ENCODE assay signal across 11 mouse cellular contexts in the genomic region with DNA sequence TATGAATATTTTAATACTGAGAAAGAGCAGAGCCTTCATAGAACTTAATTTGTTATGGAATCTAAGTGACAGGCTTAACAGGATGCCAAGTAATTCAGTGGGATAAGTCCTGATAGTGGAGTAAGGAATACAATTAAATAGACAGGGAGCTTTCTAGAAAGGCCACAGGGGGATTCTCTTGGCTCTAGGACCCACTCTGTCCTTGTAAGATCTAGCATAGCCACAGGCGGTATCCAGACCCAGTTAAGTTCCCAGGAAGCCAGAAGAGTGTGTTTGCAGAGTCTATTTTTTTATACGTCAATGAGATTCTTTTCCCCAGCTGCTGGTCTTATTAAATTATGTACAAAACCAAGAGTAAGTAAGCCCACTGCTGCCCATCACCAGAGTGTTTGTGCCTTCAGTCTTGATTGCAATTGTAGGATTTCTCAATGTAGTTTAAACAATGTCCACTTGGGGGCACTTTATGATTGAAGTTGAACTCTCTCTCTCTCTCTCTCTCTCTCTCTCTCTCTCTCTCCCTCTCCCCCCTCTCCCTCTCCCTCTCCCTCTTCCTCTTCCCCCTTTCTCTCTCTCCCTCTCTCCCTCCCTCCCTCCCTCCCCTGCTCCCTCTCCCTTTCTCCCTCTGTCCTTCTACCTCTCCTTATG. TPM values are rescaled to one million over a fixed set of nuclear protein-coding genes. Genes with fewer than 3 reads are reported as not detected.
DNase-seq lines count a peak whose midpoint lies in the region; ATAC-seq and TF ChIP-seq lines count a peak whose summit lies in the region.
"Had no signal": no experiment of that assay in that cellular context is flagged by ENCODE, and none has a peak within 500 bp of the region (broad histone marks: within the 10 kb centered on the region; RNA-seq: fewer than 3 reads in every experiment).

No protein-coding gene starts in this region.

- TF ChIP-seq POLR2A in CH12.LX (IDR thresholded peaks at IDR 0.05; ENCODE audit: low read depth, low read length): no peak

- peak; percentile 58 for TF ChIP-seq RAD21 in CH12.LX (IDR thresholded peaks at IDR 0.05; ENCODE audit: low read depth, low read length)

- TF ChIP-seq CTCF in intestine, postnatal 0 days (IDR thresholded peaks at IDR 0.05; ENCODE audit: low read depth): peak; percentile 56
- peak; percentile 15 to 69; a peak in 2 of 4 replicates for TF ChIP-seq CTCF in CH12.LX (conservative IDR thresholded peaks at IDR 0.05 in 1 of 2, IDR thresholded peaks at IDR 0.05 in 1 of 2; ENCODE audit: low read depth in 2 of 2, low read length in 2 of 2)

- H3K27me3 ChIP-seq in intestine, postnatal 0 days (replicated peaks; ENCODE audit: control insufficient read depth, insufficient read depth, low read length): no peaks in the 10 kb centered on the region
- H3K27me3 ChIP-seq in intestine, embryonic 16.5 days (replicated peaks; ENCODE audit: control insufficient read depth, insufficient read depth, low read length): no peaks in the 10 kb centered on the region
- peaks cover 4% of the 10 kb centered on the region for H3K27me3 ChIP-seq in CH12.LX (replicated peaks)
- H3K27me3 ChIP-seq in hindbrain, embryonic 15.5 days: peaks cover 10% of the 10 kb centered on the region

- dilution Hi-C loops in CH12.LX (cut with MboI; ENCODE audit: extremely low pct_ligation_motif_present, extremely low pct_unique_long_range_greater_than_20kb, low sequenced_read_pairs): no loop called here

- no peaks in the 10 kb centered on the region for H3K4me1 ChIP-seq in intestine, postnatal 0 days (replicated peaks; ENCODE audit: control insufficient read depth, insufficient read depth, low read length)
- H3K4me1 ChIP-seq in intestine, embryonic 16.5 days (ENCODE audit: control insufficient read depth, insufficient read depth, low read length): no peaks in the 10 kb centered on the region
- no peaks in the 10 kb centered on the region for H3K4me1 ChIP-seq in CH12.LX (ENCODE audit: control insufficient read depth in 1 of 2, insufficient read depth in 2 of 2)
- no peaks in the 10 kb centered on the region for H3K4me1 ChIP-seq in hindbrain, embryonic 15.5 days (replicated peaks)

- no peaks in the 10 kb centered on the region for H3K36me3 ChIP-seq in intestine, postnatal 0 days (ENCODE audit: control insufficient read depth, insufficient read depth)
- no peaks in the 10 kb centered on the region for H3K36me3 ChIP-seq in intestine, embryonic 16.5 days (ENCODE audit: control insufficient read depth, insufficient read depth, low read length)
- H3K36me3 ChIP-seq in CH12.LX (replicated peaks in 1 of 2; ENCODE audit: control insufficient read depth in 1 of 2, insufficient read depth in 1 of 2, low read length in 1 of 2): no peaks in the 10 kb centered on the region
- no peaks in the 10 kb centered on the region for H3K36me3 ChIP-seq in hindbrain, embryonic 15.5 days

- in situ Hi-C loops in CH12.LX (cut with MboI; ENCODE audit: low pct_ligation_motif_present, low pct_unique_long_range_greater_than_20kb, low sequenced_read_pairs): no loop called here

- ATAC-seq in intestine, postnatal 0 days: no peak
- no peak for ATAC-seq in intestine, embryonic 16.5 days
- peak; percentile 65; the same call in 1 of the 2 replicates for ATAC-seq in hindbrain, embryonic 15.5 days (ENCODE audit: low FRiP score, low read depth)

- no peak overlapping the region for H3K4me3 ChIP-seq in intestine, postnatal 0 days (ENCODE audit: low read depth, low read length)
- no peak overlapping the region for H3K4me3 ChIP-seq in intestine, embryonic 16.5 days (ENCODE audit: low read length)
- H3K4me3 ChIP-seq in CH12.LX (replicated peaks in 1 of 3; ENCODE audit: low read depth in 2 of 3, low read length in 2 of 3, poor library complexity in 1 of 3): no peak overlapping the region
- no peak overlapping the region for H3K4me3 ChIP-seq in hindbrain, embryonic 15.5 days

- no peak overlapping the region for H3K4me2 ChIP-seq in intestine, postnatal 0 days (replicated peaks; ENCODE audit: low read depth)
- no peak overlapping the region for H3K4me2 ChIP-seq in intestine, embryonic 16.5 days (ENCODE audit: low read depth, low read length)
- H3K4me2 ChIP-seq in CH12.LX (ENCODE audit: insufficient read depth, low read depth, poor library complexity, severe bottlenecking): no peak overlapping the region
- H3K4me2 ChIP-seq in hindbrain, embryonic 15.5 days: no peak overlapping the region

- peak; percentile 26 for DNase-seq in CH12.LX (ENCODE audit: extremely low read depth)
- peak; percentile 46 for DNase-seq in Muller cell, postnatal 12 days (ENCODE audit: inconsistent ontology term)
- DNase-seq in spleen, postnatal 14 days (ENCODE audit: low spot score in 2 of 2): no peak
- no peak for DNase-seq in adrenal gland, adult 2 months
- DNase-seq in thymus, postnatal 4 days: no peak
- DNase-seq: adrenal gland, adult 8-10 months; layer of hippocampus, postnatal 36 days had no signal

- WGBS in intestine, postnatal 0 days: 63% methylated on average over 2 of the region's 2 CpGs
- 60% methylated on average over 2 of the region's 2 CpGs for WGBS in intestine, embryonic 16.5 days
- WGBS in hindbrain, embryonic 15.5 days: 66% methylated on average over 2 of the region's 2 CpGs

- H3K9ac ChIP-seq in intestine, postnatal 0 days (ENCODE audit: low read depth, low read length): no peak overlapping the region
- no peak overlapping the region for H3K9ac ChIP-seq in intestine, embryonic 16.5 days (ENCODE audit: low read depth, low read length)
- H3K9ac ChIP-seq in CH12.LX (ENCODE audit: insufficient read depth, low read depth): no peak overlapping the region
- H3K9ac ChIP-seq in hindbrain, embryonic 15.5 days: no peak overlapping the region

- H3K27ac ChIP-seq in intestine, postnatal 0 days (ENCODE audit: low read depth, low read length): no peak overlapping the region
- H3K27ac ChIP-seq in intestine, embryonic 16.5 days (ENCODE audit: low read length): no peak overlapping the region
- H3K27ac ChIP-seq in CH12.LX (ENCODE audit: insufficient read depth, low read depth): no peak overlapping the region
- no peak overlapping the region for H3K27ac ChIP-seq in hindbrain, embryonic 15.5 days (replicated peaks)
- H3K27ac ChIP-seq: macrophage had no signal

- H3K9me3 ChIP-seq in intestine, postnatal 0 days (ENCODE audit: control insufficient read depth): no peaks in the 10 kb centered on the region
- H3K9me3 ChIP-seq in intestine, embryonic 16.5 days (ENCODE audit: control insufficient read depth, low read length): no peaks in the 10 kb centered on the region
- no peaks in the 10 kb centered on the region for H3K9me3 ChIP-seq in CH12.LX (replicated peaks; ENCODE audit: low read length)
- H3K9me3 ChIP-seq in hindbrain, embryonic 15.5 days: no peaks in the 10 kb centered on the region

- H3K79me2 ChIP-seq in CH12.LX (replicated peaks; ENCODE audit: control insufficient read depth, extremely low read depth, insufficient read depth, poor library complexity, severe bottlenecking): no peaks in the 10 kb centered on the region

- TF ChIP-seq EP300 in CH12.LX (IDR thresholded peaks at IDR 0.05; ENCODE audit: low read length): no peak

TF ChIP-seq in CH12.LX, 34 proteins besides CTCF, POLR2A, EP300 and RAD21:
- TF ChIP-seq GABPA (IDR thresholded peaks at IDR 0.05; ENCODE audit: insufficient replicate concordance, low read depth, low read length) (no peak), SMC3 (IDR thresholded peaks at IDR 0.05; ENCODE audit: low read depth, low read length) (peak; percentile 38)

RNA-seq across cellular contexts. Expression of a gene that starts 32.4 kb away (rescaled TPM):
- polyA plus RNA-seq in intestine, postnatal 0 days (2015; fragmentation: Nextera tagmentation; extraction: Ambion mirVana): 0.26 and 0.55 TPM in 2 replicates
- polyA plus RNA-seq in intestine, embryonic 16.5 days (2015; fragmentation: Nextera tagmentation; extraction: Ambion mirVana): 1.4 and 1.8 TPM in 2 replicates
- total RNA-seq in CH12.LX (2012; rRNA removed): not detected in 2 replicates
- total RNA-seq in CH12.LX (2014; rRNA removed): not detected in 2 replicates
- not detected in 2 replicates for polyA plus RNA-seq in CH12.LX (2012; ENCODE audit: insufficient read length, low read depth)
- 0.09 and 0.46 TPM in 2 replicates for polyA plus RNA-seq in hindbrain, embryonic 15.5 days (2015; fragmentation: Nextera tagmentation; extraction: Ambion mirVana)
- under 1 TPM; 0.76 to 0.84 TPM for total RNA-seq in adrenal gland, adult 2 months (2021)
- polyA plus RNA-seq in adrenal gland, adult 2 months (2012; rRNA removed): 0.16 and 0.39 TPM in 2 replicates
- total RNA-seq: layer of hippocampus, postnatal 36 days had no signal
- polyA plus RNA-seq: macrophage had no signal

Comparison
In these comparisons a context has a peak if more than half of its experiments do, and no peak if none do; other contexts are left out.
1. DNase-seq: peak in CH12.LX (single experiment) and Muller cell, postnatal 12 days (single experiment); none in spleen, postnatal 14 days (0 of 2), adrenal gland, adult 2 months (single experiment) and thymus, postnatal 4 days (single experiment).